Mouse (Mus musculus) forebrain, embryonic 16.5 days (tissue): ENCODE results near the gene E030030I06Rik. TPM values are rescaled to one million over a fixed set of nuclear protein-coding genes. Genes with fewer than 3 reads are reported as not detected.
"Not testable (repeated sequence)": the region's sequence is repeated elsewhere in the genome, so short reads cannot be mapped to it uniquely, and the experiment has no call there.

ENCODE experiments used
- ATAC-seq: fragments of 200-750 bp; cut with Nextera tagmentation; 2 replicates; pipeline ENCODE4 v1.8.0; 2017; ENCODE audit warnings: mild to moderate bottlenecking, moderate library complexity
- H3K27ac ChIP-seq: fragments of 300-500 bp; sonication (generic); 2 replicates; pipeline ENCODE4 v1.5.1; 2014; ENCODE audit warnings: low read length, control low read depth
- H3K27me3 ChIP-seq: fragments of 300-500 bp; sonication (generic); replicated peaks from 2 replicates; pipeline ENCODE4 v1.6.1; 2014; ENCODE audit warnings: low read length; ENCODE audit not compliant: control insufficient read depth, insufficient read depth
- H3K36me3 ChIP-seq: fragments of 300-500 bp; sonication (generic); 2 replicates; pipeline ENCODE4 v1.6.1; 2014; ENCODE audit not compliant: control insufficient read depth, insufficient read depth
- H3K4me1 ChIP-seq: fragments of 300-500 bp; sonication (generic); replicated peaks from 2 replicates; pipeline ENCODE4 v1.6.1; 2014; ENCODE audit warnings: low read length; ENCODE audit not compliant: control insufficient read depth, insufficient read depth
- H3K4me2 ChIP-seq: fragments of 300-500 bp; sonication (generic); 2 replicates; pipeline ENCODE4 v1.6.1; 2014; ENCODE audit warnings: mild to moderate bottlenecking, low read length, control low read depth
- H3K4me3 ChIP-seq: fragments of 300-500 bp; sonication (generic); replicated peaks from 2 replicates; pipeline ENCODE4 v1.5.1; 2014; ENCODE audit warnings: mild to moderate bottlenecking, low read length, control low read depth
- H3K9ac ChIP-seq: fragments of 300-500 bp; sonication (generic); replicated peaks from 2 replicates; pipeline ENCODE4 v1.6.1; 2014; ENCODE audit warnings: low read depth, low read length, control low read depth
- H3K9me3 ChIP-seq: fragments of 300-500 bp; sonication (generic); 2 replicates; pipeline ENCODE4 v1.6.1; 2016; ENCODE audit warnings: low read length; ENCODE audit not compliant: control insufficient read depth
- WGBS: fragments of 180-500 bp; shearing (Covaris S2); extraction: QIAGEN DNeasy Blood & Tissue Kit; methylation state at CpG from one replicate; pipeline ENCODE4 v1.1.7; 2014; 5-methylcytosine and 5-hydroxymethylcytosine counted together
- polyA plus RNA-seq: library from polyadenylated mRNA; unstranded; fragments of >200 nt; fragmentation: Nextera tagmentation; extraction: Ambion mirVana; gene quantifications from 2 replicates; pipeline ENCODE4 v1.2.1, GENCODE M21; 2015

E030030I06Rik gene
- polyA plus RNA-seq, 1 experiment from 2014 or later = 2.3 TPM

GRCm38 (mm10) chr10:22153147-22153690, 4.1 kb upstream of the E030030I06Rik start:
- not testable (repeated sequence) for ATAC-seq, H3K4me3 ChIP-seq, H3K4me2 ChIP-seq, H3K9me3 ChIP-seq, H3K9ac ChIP-seq, H3K36me3 ChIP-seq, H3K27ac ChIP-seq
- 8% methylated on average over 7 of the region's 7 CpGs for WGBS
- peaks cover 35% of the 10 kb centered on the region for H3K27me3 ChIP-seq
- peaks cover 28% of the 10 kb centered on the region for H3K4me1 ChIP-seq

GRCm38 (mm10) chr10:22151863-22152640, 3.0 kb upstream of the E030030I06Rik start:
- 3% methylated on average over 11 of the region's 11 CpGs for WGBS
- peaks cover 27% of the 10 kb centered on the region for H3K4me1 ChIP-seq
- H3K27me3 ChIP-seq = peaks cover 32% of the 10 kb centered on the region
- not testable (repeated sequence) for H3K36me3 ChIP-seq, H3K4me3 ChIP-seq, H3K9ac ChIP-seq, ATAC-seq, H3K9me3 ChIP-seq, H3K4me2 ChIP-seq, H3K27ac ChIP-seq

- ATAC-seq = not testable (repeated sequence)
Measured at GRCm38 (mm10) chr10:22151056-22151862, 2.2 kb upstream of the E030030I06Rik start.

GRCm38 (mm10) chr10:22150593-22150992, 1.5 kb upstream of the E030030I06Rik start:
- H3K27me3 ChIP-seq = peaks cover 18% of the 10 kb centered on the region
- 0 out of 2 replicates have a peak overlapping the region, but pooled peaks have one; percentile 9 for H3K4me3 ChIP-seq
- H3K27ac ChIP-seq = no peak overlapping the region
- H3K4me1 ChIP-seq = peaks cover 27% of the 10 kb centered on the region
- WGBS = under 1% methylated on average over 27 of the region's 27 CpGs
- H3K4me2 ChIP-seq = no peak overlapping the region
- no peak overlapping the region for H3K9ac ChIP-seq
- H3K36me3 ChIP-seq = no peaks in the 10 kb centered on the region
- no peaks in the 10 kb centered on the region for H3K9me3 ChIP-seq
- ATAC-seq = no peak

More at GRCm38 (mm10) chr10:22151056-22151862, 2.2 kb upstream of the E030030I06Rik start:
- not testable (repeated sequence) for H3K4me2 ChIP-seq, H3K9ac ChIP-seq, H3K36me3 ChIP-seq, H3K9me3 ChIP-seq, H3K4me3 ChIP-seq, H3K27ac ChIP-seq
- H3K27me3 ChIP-seq = peaks cover 24% of the 10 kb centered on the region
- WGBS = under 1% methylated on average over 54 of the region's 55 CpGs
- H3K4me1 ChIP-seq = peaks cover 27% of the 10 kb centered on the region

- H3K27me3 ChIP-seq = peaks cover 11% of the 10 kb centered on the region
- H3K9me3 ChIP-seq = no peaks in the 10 kb centered on the region
- no peaks in the 10 kb centered on the region for H3K36me3 ChIP-seq
- peak overlapping the region; percentile 84 for H3K4me2 ChIP-seq
- no peak overlapping the region for H3K9ac ChIP-seq
- H3K27ac ChIP-seq = no peak overlapping the region
- no peak for ATAC-seq
- WGBS = under 1% methylated on average over 50 of the region's 50 CpGs
- H3K4me3 ChIP-seq = peak overlapping the region; percentile 58
- peaks cover 27% of the 10 kb centered on the region for H3K4me1 ChIP-seq
Measured at GRCm38 (mm10) chr10:22149691-22150465, 808 bp upstream of the E030030I06Rik start.

GRCm38 (mm10) chr10:22148441-22149072, 513 bp downstream of the E030030I06Rik start:
- peak overlapping the region; percentile 58 for H3K4me3 ChIP-seq
- no peak overlapping the region for H3K27ac ChIP-seq
- H3K9me3 ChIP-seq = no peaks in the 10 kb centered on the region
- ATAC-seq = peak; percentile 65
- peaks cover 25% of the 10 kb centered on the region for H3K4me1 ChIP-seq
- peaks cover 11% of the 10 kb centered on the region for H3K27me3 ChIP-seq
- WGBS = under 1% methylated on average over 50 of the region's 50 CpGs
- no peaks in the 10 kb centered on the region for H3K36me3 ChIP-seq
- H3K4me2 ChIP-seq = peak overlapping the region; percentile 84
- H3K9ac ChIP-seq = peak overlapping the region; percentile 57

GRCm38 (mm10) chr10:22142926-22143325, 6.1 kb downstream of the E030030I06Rik start:
- Histone ChIP-seq H3K4me1 (no peaks in the 10 kb centered on the region), H3K9me3 (no peaks in the 10 kb centered on the region), H3K4me2 (no peak overlapping the region), H3K27ac (no peak overlapping the region), H3K36me3 (no peaks in the 10 kb centered on the region), H3K4me3 (no peak overlapping the region), H3K9ac (no peak overlapping the region), H3K27me3 (no peaks in the 10 kb centered on the region)
- WGBS = 82% methylated on average over 5 of the region's 5 CpGs
- ATAC-seq = no peak

GRCm38 (mm10) chr10:22142194-22142593, 6.9 kb downstream of the E030030I06Rik start:
- H3K9ac ChIP-seq, H3K9me3 ChIP-seq, H3K27ac ChIP-seq, H3K4me1 ChIP-seq, H3K36me3 ChIP-seq, H3K4me2 ChIP-seq, H3K27me3 ChIP-seq, H3K4me3 ChIP-seq, ATAC-seq: not testable (repeated sequence)
- 87% methylated on average over 1 of the region's 1 CpGs for WGBS
